Mouse (Mus musculus): Measurements from ENCODE around the gene Gm21992. TPM values are rescaled to one million over a fixed set of nuclear protein-coding genes. Genes with fewer than 3 reads are reported as not detected.

Gene Gm21992
- total and polyA plus RNA-seq, 3 experiments = 10.8 to 21.9 TPM; not detected in 1

GRCm38 (mm10) chr19:4793831-4794422, 17.5 kb downstream of the Gm21992 start, which contains the start of gene Rbm4 (continued):
- TF ChIP-seq ZNF384 (IDR thresholded peaks at IDR 0.05; ENCODE audit: low read depth, low read length) (no peak), ELF1 (IDR thresholded peaks at IDR 0.05; ENCODE audit: low read depth, low read length) (peak; percentile 86), ZKSCAN1 (IDR thresholded peaks at IDR 0.05; ENCODE audit: low read depth, low read length) (no peak), CTCF (IDR thresholded peaks at IDR 0.05 in 2 of 3, conservative IDR thresholded peaks at IDR 0.05 in 1 of 3; ENCODE audit: control insufficient read depth in 1 of 3, insufficient read depth in 1 of 3, low read depth in 2 of 3, low read length in 3 of 3, poor library complexity in 1 of 3, severe bottlenecking in 1 of 3) (no peak), BHLHE40 (IDR thresholded peaks at IDR 0.05; ENCODE audit: borderline replicate concordance, low read depth, low read length) (no peak)

GRCm38 (mm10) chr19:4793281-4793830, 18.1 kb downstream of the Gm21992 start:
- peak in 1 of 2 experiments; percentile 65; a peak in 1 of 4 replicates for TF ChIP-seq POLR2A (IDR thresholded peaks at IDR 0.05; ENCODE audit: control insufficient read depth in 1 of 2, insufficient read depth in 1 of 2, low read depth in 1 of 2, low read length in 2 of 2, poor library complexity in 1 of 2)
- no peak for TF ChIP-seq POLR2AphosphoS5 (IDR thresholded peaks at IDR 0.05; ENCODE audit: borderline replicate concordance, low read depth, low read length)
- TF ChIP-seq BHLHE40 (IDR thresholded peaks at IDR 0.05; ENCODE audit: borderline replicate concordance, low read depth, low read length) = no peak
- no peak for TF ChIP-seq E2F4 (IDR thresholded peaks at IDR 0.05; ENCODE audit: borderline replicate concordance, low read depth, low read length)
- no peak for TF ChIP-seq JUND (IDR thresholded peaks at IDR 0.05; ENCODE audit: low read depth, low read length)
- no peak for TF ChIP-seq RAD21 (IDR thresholded peaks at IDR 0.05; ENCODE audit: low read depth, low read length)
- no peak for DNase-seq (ENCODE audit: low read depth, low spot score)
- Histone ChIP-seq H3K79me2 (ENCODE audit: control insufficient read depth, insufficient read depth, low read length, poor library complexity) (peaks cover 71% of the 10 kb centered on the region), H3K9me3 (replicated peaks; ENCODE audit: insufficient read depth, low read length) (no peaks in the 10 kb centered on the region), H3K9ac (ENCODE audit: control insufficient read depth, low read depth, low read length, poor library complexity, severe bottlenecking) (peak overlapping the region; percentile 95), H3K4me1 (ENCODE audit: control insufficient read depth in 1 of 2, insufficient read depth in 2 of 2, low read length in 2 of 2) (peaks cover 22 to 39% of the 10 kb centered on the region in 2 experiments), H3K27ac (ENCODE audit: control insufficient read depth, low read depth, low read length) (peak overlapping the region; percentile 89), H3K4me3 (ENCODE audit: control insufficient read depth in 1 of 2, insufficient read depth in 1 of 2, low read depth in 2 of 2, low read length in 2 of 2) (peak overlapping the region; percentile 87 to 98), H3K36me3 (ENCODE audit: control insufficient read depth in 1 of 2, insufficient read depth in 2 of 2, low read length in 2 of 2) (peaks cover 33 to 76% of the 10 kb centered on the region in 2 experiments), H3K27me3 (ENCODE audit: control insufficient read depth in 1 of 2, insufficient read depth in 2 of 2, low read length in 2 of 2) (no peaks in the 10 kb centered on the region)

GRCm38 (mm10) chr19:4786313-4786712, 25.1 kb downstream of the Gm21992 start:
- Histone ChIP-seq H3K27ac (ENCODE audit: control insufficient read depth, low read depth, low read length) (no peak overlapping the region), H3K9me3 (replicated peaks; ENCODE audit: insufficient read depth, low read length) (no peaks in the 10 kb centered on the region), H3K9ac (ENCODE audit: control insufficient read depth, low read depth, low read length, poor library complexity, severe bottlenecking) (no peak overlapping the region), H3K27me3 (ENCODE audit: control insufficient read depth in 1 of 2, insufficient read depth in 2 of 2, low read length in 2 of 2) (no peaks in the 10 kb centered on the region), H3K79me2 (ENCODE audit: control insufficient read depth, insufficient read depth, low read length, poor library complexity) (peaks cover 66% of the 10 kb centered on the region), H3K4me1 (ENCODE audit: control insufficient read depth in 1 of 2, insufficient read depth in 2 of 2, low read length in 2 of 2) (peaks cover 0 to 12% of the 10 kb centered on the region in 2 experiments; a peak in 2 of 4 replicates), H3K4me3 (ENCODE audit: control insufficient read depth in 1 of 2, insufficient read depth in 1 of 2, low read depth in 2 of 2, low read length in 2 of 2) (no peak overlapping the region), H3K36me3 (ENCODE audit: control insufficient read depth in 1 of 2, insufficient read depth in 2 of 2, low read length in 2 of 2) (peaks cover 44 to 71% of the 10 kb centered on the region in 2 experiments)
- no peak for TF ChIP-seq SIN3A (IDR thresholded peaks at IDR 0.05; ENCODE audit: low read length)
- no peak for TF ChIP-seq NELFE (IDR thresholded peaks at IDR 0.05; ENCODE audit: low read depth, low read length)
- no peak for TF ChIP-seq ZKSCAN1 (IDR thresholded peaks at IDR 0.05; ENCODE audit: low read depth, low read length)
- TF ChIP-seq MAX (IDR thresholded peaks at IDR 0.05; ENCODE audit: low read length) = no peak
- TF ChIP-seq JUND (IDR thresholded peaks at IDR 0.05; ENCODE audit: low read depth, low read length) = no peak
- TF ChIP-seq CHD1 (IDR thresholded peaks at IDR 0.05; ENCODE audit: low read depth, low read length) = no peak
- no peak for TF ChIP-seq GABPA (IDR thresholded peaks at IDR 0.05; ENCODE audit: low read depth, low read length)
- TF ChIP-seq BHLHE40 (IDR thresholded peaks at IDR 0.05; ENCODE audit: borderline replicate concordance, low read depth, low read length) = no peak
- no peak for TF ChIP-seq MAZ (IDR thresholded peaks at IDR 0.05; ENCODE audit: low read depth, low read length)
- DNase-seq (ENCODE audit: low read depth, low spot score) = no peak
